Mouse (Mus musculus): ENCODE data around the gene Stx12.

DNA sequence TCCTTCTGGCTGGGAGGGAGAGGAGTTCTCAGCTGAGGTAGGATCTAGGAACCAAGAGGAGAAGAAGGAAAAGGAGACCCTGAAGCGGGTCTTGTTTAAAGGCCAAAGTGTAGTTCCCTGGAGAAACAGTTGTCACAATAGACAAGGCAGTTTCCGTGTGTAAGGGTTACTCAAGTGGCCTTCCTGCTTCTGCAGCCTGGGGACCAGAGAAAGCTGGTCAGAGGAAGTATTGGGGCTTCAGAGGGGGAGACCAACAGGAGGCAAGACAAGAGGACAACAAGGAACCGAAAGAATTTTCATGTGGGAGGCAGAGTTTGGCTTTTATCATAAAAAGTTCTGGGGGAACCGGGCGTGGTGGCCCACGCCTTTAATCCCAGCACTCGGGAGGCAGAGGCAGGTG lies 67.9 kb downstream of the Stx12 start:
- TF ChIP-seq POLR2A (IDR thresholded peaks at IDR 0.05; ENCODE audit: borderline replicate concordance, extremely low read depth, insufficient read depth, insufficient read length, poor library complexity, severe bottlenecking) (no peak), CTCF (IDR thresholded peaks at IDR 0.05; ENCODE audit: borderline replicate concordance, extremely low read depth, insufficient read depth, insufficient read length) (no peak)

All from brain, embryonic 14.5 days (tissue).